Mouse (Mus musculus) embryonic fibroblast, embryonic 13.5 days (primary cell): ENCODE measurements around the gene Snta1.

Source experiments
- CTCF ChIP-seq: IDR thresholded peaks from 2 replicates; pipeline ENCODE4 v1.5.1; 2011; ENCODE audit warnings: mild to moderate bottlenecking, control low read depth, low read length, moderate library complexity, borderline replicate concordance; ENCODE audit not compliant: insufficient read depth
- POLR2A ChIP-seq: IDR thresholded peaks from 2 replicates; pipeline ENCODE4 v1.6.1; 2011; ENCODE audit warnings: low read depth, mild to moderate bottlenecking, control low read depth, low read length, moderate library complexity

- TF ChIP-seq CTCF = no peak
- TF ChIP-seq POLR2A = no peak
These were observed 8.6 kb downstream of the Snta1 start for GRCm38 (mm10) chr2:154399325-154399724.
